Mouse (Mus musculus) heart, postnatal 14 days (tissue): ENCODE measurements around the gene Syne1. TPM values are rescaled to one million over a fixed set of nuclear protein-coding genes. Genes with fewer than 3 reads are reported as not detected.

Experiments used
- DNase-seq, 2 experiments: peaks; one replicate each; pipeline ENCODE4 v3.0.0; 2021 to 2022
- intact Hi-C: fragments of 180-260 bp; cut with DNase I; formaldehyde crosslinking; loops from one replicate; pipeline ENCODE4 v1.15.1; 2025
- total RNA-seq, 2 experiments: library from RNA; stranded (reverse); gene quantifications; 2 replicates each; pipeline ENCODE4 v1.2.3; 2021

The Syne1 gene
- total RNA-seq, 2 experiments from 2014 or later, result 64.3 to 67.6 TPM

DNA sequence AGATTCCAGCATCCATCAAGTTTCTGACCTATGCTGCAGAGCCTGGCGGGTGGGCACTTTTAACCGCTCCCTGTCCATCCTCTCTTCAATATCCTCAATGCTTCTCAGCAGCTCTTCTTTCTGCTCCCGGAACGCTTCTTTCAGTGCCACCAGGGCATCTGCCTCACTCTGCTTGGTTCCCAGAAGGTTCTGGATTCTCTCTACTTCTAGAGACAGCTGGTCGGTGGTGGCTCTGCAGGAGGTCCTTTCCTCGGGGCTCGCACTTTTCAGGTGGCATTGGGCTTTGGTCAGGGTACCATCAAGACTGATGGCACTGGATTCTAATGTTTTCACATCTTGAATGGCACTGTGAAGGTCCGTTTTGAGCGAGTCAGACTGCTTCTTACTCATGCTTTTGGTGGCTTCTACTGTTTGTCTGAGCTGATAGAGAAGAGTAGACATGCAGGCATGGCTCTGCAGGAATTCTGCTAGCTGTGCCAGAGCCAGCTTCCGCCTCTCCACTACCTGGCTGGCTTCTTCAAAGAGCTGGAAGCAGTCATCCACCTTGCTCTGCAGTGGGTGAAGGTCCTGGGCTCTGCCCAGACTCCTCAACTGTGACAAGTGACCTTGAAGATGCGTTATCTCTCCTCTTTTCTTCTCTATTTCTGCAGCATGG, 227.4 kb downstream of the Syne1 start:
- no peak for DNase-seq
- intact Hi-C loops, result no loop called here

DNA sequence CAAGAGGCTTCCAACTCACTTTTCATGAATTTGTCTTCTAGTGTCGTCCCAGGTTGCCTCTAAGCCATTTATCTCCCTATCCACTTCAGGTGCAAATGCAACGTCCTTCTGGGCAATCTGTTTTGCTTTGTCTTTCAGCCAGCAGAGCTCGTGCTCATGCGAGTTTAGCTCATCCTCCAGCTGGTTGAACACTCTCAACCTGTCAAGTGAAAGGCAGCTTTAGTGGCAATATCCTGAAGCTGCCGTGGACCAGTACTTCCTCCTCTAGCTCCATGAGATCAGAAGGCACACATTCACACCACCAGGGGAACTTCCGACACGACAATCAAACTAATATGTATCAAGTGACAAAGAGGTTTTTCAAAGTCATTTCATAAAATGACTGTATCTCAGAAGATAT, 228.7 kb downstream of the Syne1 start:
- intact Hi-C loops, result no loop called here
- DNase-seq, result no peak

DNA sequence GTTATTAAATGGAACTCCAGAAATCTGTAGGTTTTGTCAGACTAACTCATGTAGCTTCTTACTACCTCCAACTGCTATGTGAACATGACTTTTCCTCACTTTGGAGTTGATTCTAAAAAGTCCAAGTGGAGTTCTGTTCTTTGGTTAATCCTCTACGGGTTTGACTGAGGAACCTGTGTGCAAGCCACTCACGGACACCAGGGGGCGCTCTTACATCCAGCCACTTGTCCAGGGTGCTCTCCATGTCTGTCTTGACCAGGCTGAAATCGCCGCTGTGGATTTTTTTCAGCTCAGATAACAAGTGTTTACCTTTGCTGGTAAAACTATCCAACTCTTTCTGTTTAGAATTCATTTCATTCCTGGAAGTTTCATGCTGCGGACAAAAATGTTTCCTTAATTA, 233.7 kb downstream of the Syne1 start:
- peak; percentile 77 to 79 for DNase-seq
- intact Hi-C loops, result loop anchor here (10.0 kb wide), 2 partner anchors 237 to 477 kb away; partner anchors contain the start of gene Syne1

DNA sequence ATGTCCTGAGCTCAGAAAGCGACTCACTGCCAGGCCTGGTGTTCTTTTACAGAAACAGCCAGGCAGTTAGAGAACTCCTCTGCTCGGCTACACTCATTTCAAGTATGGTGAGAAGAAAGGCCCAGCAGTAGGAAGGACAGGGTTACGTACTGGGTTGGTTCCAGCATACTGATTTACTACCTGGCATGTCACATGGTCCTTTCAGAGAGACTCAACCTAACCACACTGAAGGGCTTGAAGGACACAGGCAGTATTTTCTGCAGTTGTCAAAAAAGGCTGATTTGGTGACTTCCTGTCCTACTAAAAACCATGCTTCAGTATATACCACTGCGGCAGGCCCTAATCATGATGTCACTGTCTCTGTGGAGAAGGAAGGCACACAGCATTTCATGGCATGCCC, 238.8 kb downstream of the Syne1 start:
- intact Hi-C loops, result loop anchor here (10.0 kb wide), 2 partner anchors 242 to 482 kb away; partner anchors contain the start of gene Syne1
- DNase-seq, result no peak

DNA sequence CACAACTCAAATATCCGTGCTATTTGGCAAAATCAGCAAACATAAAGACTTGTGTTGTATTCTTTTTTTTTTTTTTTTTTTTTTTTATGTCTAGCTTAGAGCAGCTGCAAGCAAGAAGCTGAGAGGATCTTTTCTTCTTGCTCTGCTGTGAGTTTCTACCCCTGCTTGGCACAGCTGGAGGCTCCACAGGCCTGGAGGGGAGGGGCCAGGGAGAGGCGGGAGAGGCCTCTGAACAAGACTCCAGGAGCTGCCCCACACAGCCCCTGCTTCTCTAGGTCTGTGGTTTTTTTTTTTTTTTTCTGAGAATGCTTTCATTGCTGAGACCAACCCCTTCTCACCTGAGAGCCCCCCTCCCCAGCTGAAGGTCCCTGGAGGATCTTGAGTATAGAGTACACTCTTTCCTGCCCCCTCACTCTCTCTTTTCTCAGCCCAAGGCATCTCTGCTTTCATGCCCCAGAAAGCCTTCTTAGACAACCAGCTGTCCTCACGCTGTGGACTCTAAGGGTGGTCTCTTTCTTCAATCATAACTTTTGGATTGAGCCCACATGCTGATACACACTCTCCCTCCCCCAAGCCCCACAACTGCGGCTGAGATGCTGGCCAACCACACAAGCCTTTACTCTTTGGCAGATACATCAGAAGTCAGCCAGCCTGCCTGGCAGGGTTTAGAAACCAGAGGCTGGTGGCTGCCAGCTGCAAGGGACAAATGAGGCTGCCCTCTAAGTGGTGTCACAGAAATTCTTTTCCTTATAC, 241.1 kb downstream of the Syne1 start:
- intact Hi-C loops, result loop anchor here (10.0 kb wide), 2 partner anchors 245 to 485 kb away; partner anchors contain the start of gene Syne1
- DNase-seq, result peak; percentile 22 to 33

DNA sequence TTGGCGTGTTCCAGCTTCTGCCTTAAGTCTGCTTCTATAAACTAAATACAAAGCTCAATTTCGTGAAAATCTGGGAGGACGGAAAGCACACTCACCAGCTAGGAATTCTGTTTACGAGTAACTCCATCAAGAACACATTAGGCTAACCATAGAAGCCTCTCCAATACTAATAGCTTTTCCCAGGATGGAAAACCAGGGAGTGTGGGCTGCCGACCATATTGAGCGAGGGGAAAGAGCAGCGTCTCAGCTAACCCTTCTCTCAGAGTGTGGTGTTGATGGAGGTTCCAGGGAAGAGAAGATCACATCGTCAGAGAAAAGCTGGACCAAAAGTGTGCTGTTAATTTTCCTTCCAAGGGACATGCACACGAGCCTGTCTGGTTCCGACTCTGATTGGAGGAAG, 241.9 kb downstream of the Syne1 start:
- no peak for DNase-seq
- intact Hi-C loops, result no loop called here

DNA sequence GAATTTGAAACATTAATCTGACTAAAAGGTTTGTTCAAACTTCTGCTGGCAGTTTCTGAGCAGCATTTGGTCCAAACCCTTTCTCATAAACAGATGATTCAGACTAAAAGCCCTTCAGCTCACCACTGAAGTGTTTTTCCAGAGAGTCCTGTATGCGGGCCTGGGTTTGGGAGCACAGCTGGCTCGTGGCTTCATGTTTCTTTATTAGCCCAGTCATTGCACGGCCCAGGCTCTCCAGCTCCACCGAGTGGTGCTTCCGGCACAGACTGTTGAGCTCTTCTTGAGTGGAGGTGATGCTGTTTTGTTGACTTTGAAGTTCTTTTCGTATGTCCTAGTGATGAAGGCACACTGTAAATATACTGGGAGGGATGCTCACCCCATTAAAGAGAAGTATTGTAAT, 245.7 kb downstream of the Syne1 start:
- DNase-seq, result peak; percentile 24 to 36
- intact Hi-C loops, result no loop called here

DNA sequence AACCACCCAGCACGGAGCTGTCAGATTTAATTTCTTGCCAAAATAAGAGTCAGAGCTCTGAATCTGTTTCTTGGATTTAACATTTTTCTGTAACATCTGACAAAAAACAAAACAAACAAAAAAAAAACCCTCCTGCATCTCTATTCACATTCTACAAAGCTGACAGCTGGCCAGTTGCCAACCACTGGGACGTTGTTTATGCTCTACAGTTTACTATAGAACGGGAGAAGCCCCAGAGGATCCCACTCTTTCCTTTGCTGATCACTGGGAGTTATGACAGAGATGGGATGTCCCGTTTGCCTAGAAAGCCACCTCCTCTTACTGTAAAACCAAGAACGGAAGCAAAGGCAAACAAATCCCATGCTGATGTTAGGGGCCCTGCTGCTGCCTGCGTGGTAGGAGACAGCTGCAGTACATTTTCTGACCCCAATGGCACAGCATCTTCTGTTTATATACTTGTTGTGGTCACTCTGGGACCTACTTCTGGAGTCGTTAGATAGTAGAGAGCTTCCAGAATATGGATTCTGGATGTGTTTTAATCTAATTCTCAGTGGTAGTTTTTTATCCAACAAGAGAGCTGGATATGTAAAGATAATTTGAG, 255.9 kb downstream of the Syne1 start:
- intact Hi-C loops, result no loop called here

DNA sequence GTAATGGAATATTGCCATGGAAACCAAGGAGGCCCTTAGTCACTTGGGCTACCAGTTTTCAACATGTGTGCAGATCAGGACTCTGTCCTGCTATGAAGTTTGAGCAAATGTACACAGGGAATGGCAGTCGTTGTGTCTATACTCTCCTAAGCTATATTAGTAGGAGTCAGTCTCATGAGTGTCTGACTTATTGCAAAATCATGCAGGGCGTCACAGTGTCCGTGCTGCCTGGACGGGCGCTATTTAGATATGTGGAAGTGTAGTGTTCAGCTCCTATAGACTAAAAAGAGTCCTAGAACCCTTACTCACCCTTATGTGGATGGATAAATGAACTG, 261.7 kb downstream of the Syne1 start:
- intact Hi-C loops, result no loop called here
- no peak for DNase-seq

More for the DNA sequence above, 255.9 kb downstream of the Syne1 start:
- DNase-seq, result peak in 1 of 2 experiments; percentile 19

DNA sequence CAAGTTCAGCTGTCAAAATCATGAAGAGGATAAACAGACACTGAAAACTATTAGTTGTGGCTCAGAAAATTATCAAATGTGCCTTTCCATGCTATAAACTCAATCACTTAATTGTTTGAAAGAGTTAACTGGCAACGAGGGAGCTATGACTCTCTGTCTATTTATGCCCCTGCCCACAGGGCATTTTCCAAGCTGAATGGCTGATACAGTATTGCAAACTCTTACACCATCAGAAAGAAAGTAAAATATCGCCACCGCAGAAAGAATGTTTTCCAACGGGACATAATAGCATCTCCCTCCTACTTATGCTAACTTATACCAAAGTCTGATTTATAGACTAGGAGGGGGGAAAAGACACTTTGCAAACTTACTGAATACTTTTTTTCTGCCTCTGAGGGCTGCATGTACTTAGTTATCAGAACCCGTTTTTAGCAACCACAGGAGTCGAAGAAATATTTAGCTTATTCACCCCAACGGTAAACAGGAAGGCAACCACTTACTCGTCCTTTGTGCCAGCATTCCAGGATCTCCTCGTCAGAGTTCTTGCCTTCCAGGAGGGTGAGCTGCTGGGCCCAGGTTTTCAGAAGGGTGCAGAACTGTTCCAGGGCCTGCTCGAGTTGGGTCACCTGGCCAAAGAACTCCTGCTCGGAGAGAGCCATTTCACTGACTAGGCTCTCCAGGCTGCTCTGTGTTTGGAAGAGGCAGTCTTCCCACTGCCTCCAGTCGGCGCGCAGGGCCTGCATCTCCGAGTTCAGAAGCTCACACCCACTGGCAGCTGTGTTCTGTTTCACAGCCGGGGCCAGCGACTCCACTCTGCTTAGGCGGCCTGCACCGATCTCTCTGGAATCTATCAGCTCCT, 262.3 kb downstream of the Syne1 start:
- DNase-seq, result peak; percentile 71 to 78

DNA sequence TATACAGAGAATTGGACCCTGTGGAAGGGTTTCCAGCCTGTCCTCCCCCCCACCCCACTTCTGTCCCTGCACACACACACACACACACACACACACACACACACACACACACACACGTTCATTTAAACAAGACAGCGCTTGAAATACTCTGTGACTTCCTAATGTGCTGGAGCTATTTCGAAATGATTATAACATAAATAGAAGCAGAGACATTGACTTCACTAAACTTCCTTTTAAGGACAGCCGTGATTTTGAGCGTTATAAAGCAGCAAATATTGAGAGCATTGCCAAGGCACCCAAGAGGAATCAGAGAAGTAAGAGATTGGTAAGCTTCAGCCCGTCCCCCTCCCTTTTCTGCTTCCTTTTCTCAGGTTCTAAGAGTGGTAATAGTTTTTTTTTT, 263.0 kb downstream of the Syne1 start:
- no peak for DNase-seq

More for the DNA sequence above, 262.3 kb downstream of the Syne1 start:
- intact Hi-C loops, result no loop called here

DNA sequence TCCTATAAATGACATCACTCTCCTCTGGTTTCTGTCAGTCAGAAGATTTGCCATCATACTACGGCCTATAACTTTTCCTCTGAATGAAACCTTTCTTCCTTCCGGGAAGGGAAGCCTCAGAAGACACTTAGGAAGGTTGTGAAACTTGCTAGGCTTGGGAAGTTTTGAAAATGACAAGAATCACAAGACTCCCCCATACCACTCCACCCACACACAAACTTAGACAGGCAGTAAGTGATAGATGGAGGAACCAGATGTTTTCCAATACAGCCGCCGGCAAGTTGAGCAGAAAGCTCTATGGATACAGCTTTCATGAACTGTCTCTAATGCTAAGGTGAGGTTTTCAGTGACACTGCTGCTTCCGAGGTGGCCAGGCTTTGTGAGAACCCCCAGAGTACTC, 275.5 kb downstream of the Syne1 start:
- intact Hi-C loops, result no loop called here

More for the DNA sequence above, 263.0 kb downstream of the Syne1 start:
- intact Hi-C loops, result no loop called here

DNA sequence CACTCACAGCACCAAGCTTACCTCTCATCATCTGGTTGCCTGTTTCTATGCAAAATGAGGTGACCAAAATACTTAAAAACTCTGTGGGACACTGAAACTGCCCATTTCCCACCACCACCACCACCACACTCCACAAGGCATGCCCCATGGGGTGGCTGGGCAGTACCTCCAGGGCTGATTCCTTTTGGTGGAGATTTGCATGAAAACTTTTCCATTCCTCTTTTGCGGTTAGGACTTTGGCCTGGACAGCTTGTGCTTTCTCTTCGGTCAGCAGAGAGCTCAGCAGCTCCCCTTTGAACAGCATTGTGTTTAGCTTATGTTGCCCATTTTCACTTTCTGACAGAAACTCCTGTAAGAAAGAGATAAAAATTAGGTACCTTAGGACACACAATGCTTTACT, 280.6 kb downstream of the Syne1 start:
- intact Hi-C loops, result no loop called here
- no peak for DNase-seq

More for the DNA sequence above, 275.5 kb downstream of the Syne1 start:
- no peak for DNase-seq

DNA sequence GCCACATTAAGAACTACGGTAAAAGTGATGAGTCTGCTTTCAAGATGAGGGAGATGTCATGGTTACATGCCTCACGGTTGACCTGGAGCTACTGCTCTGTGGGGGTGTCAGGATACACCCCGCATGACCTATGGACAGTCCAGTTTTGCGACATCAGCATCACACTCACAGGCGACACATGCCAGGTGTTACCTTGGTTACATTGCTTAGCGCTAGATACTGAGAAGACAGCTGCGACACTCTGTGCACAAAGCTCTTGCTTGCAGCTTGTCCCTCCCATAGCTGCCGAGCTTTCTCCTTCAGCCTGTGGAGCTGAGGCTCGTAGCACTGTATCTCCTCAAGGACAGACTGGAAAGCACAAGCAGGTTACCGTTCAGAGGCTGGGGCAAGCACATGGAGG, 286.9 kb downstream of the Syne1 start:
- DNase-seq, result no peak
- intact Hi-C loops, result no loop called here

DNA sequence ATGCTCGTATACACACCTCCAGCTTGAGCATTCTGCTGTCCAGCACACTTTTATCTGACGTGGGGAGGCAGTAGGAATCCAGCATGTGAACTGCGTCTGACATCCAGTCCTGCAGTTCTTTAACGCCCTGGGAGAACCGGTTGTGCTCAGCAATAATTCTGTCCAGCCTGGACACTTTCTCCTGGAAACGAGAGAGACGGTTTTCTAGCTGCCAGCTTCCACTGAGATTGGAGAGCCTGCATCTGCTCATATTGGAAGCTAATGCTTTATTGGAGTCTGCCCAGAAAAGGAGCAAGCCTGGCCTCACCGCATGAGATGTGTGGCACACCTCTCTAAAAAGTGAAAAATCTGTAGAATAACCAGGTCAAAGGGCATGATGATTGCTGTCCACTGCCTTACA, 288.6 kb downstream of the Syne1 start:
- DNase-seq, result no peak
- intact Hi-C loops, result no loop called here

DNA sequence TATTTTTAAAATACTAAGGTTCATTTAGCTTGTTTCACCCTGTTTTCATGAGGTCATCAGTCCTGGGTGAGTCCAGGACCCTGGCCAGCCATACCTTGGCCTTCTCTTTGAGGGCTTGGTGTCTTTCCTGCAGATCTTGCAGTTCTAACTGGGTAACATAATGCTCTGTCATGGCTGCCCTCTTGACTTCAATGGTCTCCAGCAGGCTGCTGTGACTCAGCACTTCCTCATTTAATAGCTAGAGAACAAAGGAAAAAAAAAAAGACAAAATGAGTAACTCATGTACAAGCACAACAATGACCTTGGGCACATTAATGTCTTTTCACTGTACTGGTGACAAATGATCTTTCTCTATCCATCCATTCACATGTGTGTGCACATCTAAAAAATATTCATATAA, 294.6 kb downstream of the Syne1 start:
- intact Hi-C loops, result no loop called here
- no peak for DNase-seq

DNA sequence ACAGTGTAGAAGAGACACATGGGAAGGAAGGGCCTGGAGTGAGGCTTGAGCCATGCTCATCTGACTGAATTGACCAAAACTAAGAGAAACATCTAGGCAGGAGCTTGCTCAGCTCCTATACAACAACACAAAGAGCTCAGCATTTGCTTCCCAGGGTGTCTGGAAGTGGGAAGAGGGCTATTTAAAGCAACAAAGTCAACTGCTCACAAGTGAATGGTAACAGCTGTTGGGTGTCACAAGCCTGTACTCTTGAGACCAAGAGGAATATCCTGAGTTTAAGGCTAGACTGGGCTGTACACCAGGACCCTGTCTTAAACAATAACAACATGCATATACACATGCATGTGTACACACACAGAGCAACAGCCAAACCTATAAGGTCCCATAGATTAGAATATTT, 297.5 kb downstream of the Syne1 start:
- no peak for DNase-seq
- intact Hi-C loops, result no loop called here

DNA sequence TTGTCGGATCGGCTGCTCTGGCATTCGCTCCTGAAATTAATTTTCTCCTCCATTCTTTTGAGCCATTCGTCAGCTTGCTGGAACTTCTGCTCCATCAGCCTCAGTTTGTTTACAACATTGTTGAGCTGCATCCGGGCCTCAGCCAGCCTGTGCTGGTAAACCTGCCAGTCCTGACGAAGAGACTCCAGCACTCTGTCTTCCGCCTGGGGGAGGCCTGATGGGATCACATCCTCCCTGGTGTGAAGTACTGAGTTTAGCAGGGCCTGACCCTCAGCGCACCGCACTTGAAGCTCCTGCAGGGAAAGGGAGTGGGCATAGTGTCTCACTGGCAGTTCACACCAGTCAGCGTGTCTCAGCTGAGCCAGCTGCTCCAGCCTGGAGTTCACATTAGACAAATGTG, 300.6 kb downstream of the Syne1 start:
- intact Hi-C loops, result no loop called here
- DNase-seq, result no peak

DNA sequence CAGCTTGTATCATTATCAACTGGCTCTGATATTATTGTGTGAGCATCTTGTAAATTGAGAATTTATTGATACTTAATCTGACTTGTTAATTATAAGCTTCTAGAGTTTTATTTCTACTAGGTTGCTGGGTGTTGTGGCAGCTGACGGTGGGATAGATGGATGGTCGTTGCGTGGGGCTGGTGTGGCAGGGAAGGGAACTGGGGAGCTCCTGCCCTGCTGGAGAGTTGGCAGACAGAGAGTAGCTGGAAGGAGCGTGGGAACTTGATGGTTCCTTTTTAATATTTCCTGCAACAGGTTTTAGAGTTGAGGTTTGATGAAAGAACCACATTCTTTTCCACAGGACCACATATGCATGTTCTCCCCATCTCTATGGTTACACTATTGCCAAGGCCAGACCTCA, 311.6 kb downstream of the Syne1 start:
- intact Hi-C loops, result no loop called here
- DNase-seq, result no peak

DNA sequence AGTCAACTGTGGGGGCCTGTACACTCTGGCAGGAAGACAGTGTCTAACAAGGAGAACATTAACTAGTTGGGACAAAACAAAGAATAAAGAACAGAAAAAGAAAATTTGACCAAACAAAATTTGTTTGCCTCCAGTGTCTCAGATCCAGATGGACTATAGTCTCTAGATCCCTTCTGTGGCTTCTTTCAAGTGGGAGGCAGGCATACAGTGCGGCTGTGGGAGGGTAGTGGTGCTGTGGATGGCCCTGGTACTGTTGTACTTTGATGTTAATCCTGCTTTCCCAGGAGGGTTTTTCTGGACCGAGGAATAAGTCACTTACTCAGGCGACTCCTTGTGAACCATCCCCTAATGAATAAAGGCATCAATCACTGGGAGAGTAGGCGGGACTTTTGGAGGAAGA, 314.4 kb downstream of the Syne1 start:
- no peak for DNase-seq
- intact Hi-C loops, result no loop called here

DNA sequence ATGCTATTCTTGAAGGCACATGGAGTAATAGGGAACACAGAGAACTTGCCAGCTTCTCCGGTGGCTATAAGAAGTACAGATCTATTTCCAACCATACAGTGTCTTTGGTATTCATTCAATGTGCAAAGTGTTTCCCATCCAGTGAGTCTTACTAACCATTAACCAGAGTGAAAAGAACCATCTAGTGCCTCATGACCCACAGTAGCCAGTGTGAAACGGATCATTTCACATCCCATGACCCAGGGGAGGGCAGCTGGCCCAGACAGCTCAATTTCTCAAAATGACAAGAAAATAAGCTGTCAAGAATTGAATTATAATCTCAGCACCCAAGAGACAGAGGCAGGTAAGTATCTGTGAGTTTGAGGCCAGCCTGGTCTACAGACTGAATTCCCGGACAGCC, 315.1 kb downstream of the Syne1 start:
- no peak for DNase-seq
- intact Hi-C loops, result no loop called here
